Mouse (Mus musculus) kidney, postnatal 0 days (tissue): ENCODE results near the gene Atcay. TPM values are rescaled to one million over a fixed set of nuclear protein-coding genes. Genes with fewer than 3 reads are reported as not detected.
"Not testable (repeated sequence)": the region's sequence is repeated elsewhere in the genome, so short reads cannot be mapped to it uniquely, and the experiment has no call there.

Experiments used
- ATAC-seq: fragments of 200-750 bp; cut with Nextera tagmentation; replicated peaks from 2 replicates; pipeline ENCODE4 v1.8.0; 2017; ENCODE audit warnings: low read depth, moderate number of reproducible peaks, moderate TSS enrichment, moderate library complexity; ENCODE audit not compliant: low FRiP score
- DNase-seq: peaks from one replicate; pipeline ENCODE4 v3.0.0-alpha.2; 2016; ENCODE audit warnings: low spot score
- H3K27ac ChIP-seq: fragments of 300-500 bp; sonication (generic); 2 replicates; pipeline ENCODE4 v1.5.1; 2014; ENCODE audit warnings: mild to moderate bottlenecking
- H3K27me3 ChIP-seq: fragments of 300-500 bp; sonication (generic); 2 replicates; pipeline ENCODE4 v1.6.1; 2014; ENCODE audit warnings: low read length, mixed read lengths; ENCODE audit not compliant: insufficient read depth
- H3K36me3 ChIP-seq: fragments of 300-500 bp; sonication (generic); 2 replicates; pipeline ENCODE4 v1.6.1; 2014; ENCODE audit warnings: low read length, mixed read lengths; ENCODE audit not compliant: insufficient read depth
- H3K4me1 ChIP-seq: fragments of 300-500 bp; sonication (generic); replicated peaks from 2 replicates; pipeline ENCODE4 v1.6.1; 2014; ENCODE audit warnings: antibody characterized with exemption, low read length, mixed read lengths; ENCODE audit not compliant: insufficient read depth
- H3K4me2 ChIP-seq: fragments of 300-500 bp; sonication (generic); 2 replicates; pipeline ENCODE4 v1.6.1; 2014; ENCODE audit warnings: mild to moderate bottlenecking, low read length, moderate library complexity, mixed read lengths
- H3K4me3 ChIP-seq: fragments of 300-500 bp; sonication (generic); replicated peaks from 2 replicates; pipeline ENCODE4 v1.5.1; 2014; ENCODE audit warnings: low read depth, low read length
- H3K9ac ChIP-seq: fragments of 300-500 bp; sonication (generic); 2 replicates; pipeline ENCODE4 v1.6.1; 2014; ENCODE audit warnings: low read depth, low read length
- H3K9me3 ChIP-seq: fragments of 300-500 bp; sonication (generic); replicated peaks from 2 replicates; pipeline ENCODE4 v1.6.1; 2016; ENCODE audit warnings: low read length, inconsistent platforms, mixed read lengths
- CTCF ChIP-seq: IDR thresholded peaks from 2 replicates; pipeline ENCODE4 v1.5.1; 2016; ENCODE audit warnings: antibody characterized with exemption, low read depth, mild to moderate bottlenecking, moderate library complexity
- WGBS: fragments of 180-500 bp; shearing (Covaris S2); extraction: QIAGEN DNeasy Blood & Tissue Kit; methylation state at CpG from one replicate; pipeline ENCODE4 v1.1.7; 2014; 5-methylcytosine and 5-hydroxymethylcytosine counted together
- polyA plus RNA-seq: library from polyadenylated mRNA; unstranded; fragments of >200 nt; fragmentation: Nextera tagmentation; extraction: Ambion mirVana; gene quantifications from 2 replicates; pipeline ENCODE4 v1.2.1, GENCODE M21; 2015

Gene Atcay
- polyA plus RNA-seq, 1 experiment from 2014 or later = 0.32 TPM

- ATAC-seq (peak; percentile 18; the same call in 1 of the 2 replicates), DNase-seq (peak; percentile 90)
- H3K36me3 ChIP-seq = peaks cover 20% of the 10 kb centered on the region
- no peaks in the 10 kb centered on the region for H3K27me3 ChIP-seq
- peaks cover 8% of the 10 kb centered on the region; the same call in 1 of the 2 replicates for H3K4me1 ChIP-seq
- peak overlapping the region; percentile 63 for H3K4me2 ChIP-seq
- no peaks in the 10 kb centered on the region for H3K9me3 ChIP-seq
- H3K4me3 ChIP-seq = peak overlapping the region; percentile 21
- peak overlapping the region; percentile 85; the same call in 1 of the 2 replicates for H3K27ac ChIP-seq
- 4% methylated on average over 29 of the region's 29 CpGs for WGBS
- 0 out of 2 replicates have a peak overlapping the region, but pooled peaks have one; percentile 20 for H3K9ac ChIP-seq
- peak; percentile 89 for TF ChIP-seq CTCF
These were observed 55.9 kb downstream of the Atcay start for GRCm38 (mm10) chr10:81174617-81175344.

GRCm38 (mm10) chr10:81173132-81173531 is 57.5 kb downstream of the Atcay start:
- Histone ChIP-seq H3K27ac (peak overlapping the region; percentile 47; the same call in 1 of the 2 replicates), H3K9me3 (no peaks in the 10 kb centered on the region), H3K4me3 (no peak overlapping the region), H3K4me1 (peaks cover 6% of the 10 kb centered on the region; the same call in 1 of the 2 replicates), H3K36me3 (0 out of 2 replicates have a peak, but pooled peaks cover 4% of the 10 kb centered on the region), H3K9ac (peak overlapping the region; percentile 3; the same call in 1 of the 2 replicates), H3K4me2 (peak overlapping the region; percentile 5; the same call in 1 of the 2 replicates), H3K27me3 (no peaks in the 10 kb centered on the region)
- peak; percentile 90 for TF ChIP-seq CTCF
- peak; percentile 92 for DNase-seq
- ATAC-seq = 0 out of 2 replicates have a peak, but pooled peaks have one; percentile 1
- 7% methylated on average over 21 of the region's 21 CpGs for WGBS

- H3K9ac ChIP-seq = 0 out of 2 replicates have a peak overlapping the region, but pooled peaks have one; percentile 23
- H3K27ac ChIP-seq = peak overlapping the region; percentile 81
- not testable (repeated sequence) for H3K4me3 ChIP-seq, H3K4me1 ChIP-seq, H3K27me3 ChIP-seq, H3K36me3 ChIP-seq, H3K9me3 ChIP-seq
- peak; percentile 60 for DNase-seq
- peak; percentile 58 for ATAC-seq
- peak overlapping the region; percentile 34; the same call in 1 of the 2 replicates for H3K4me2 ChIP-seq
- WGBS = 24% methylated on average over 9 of the region's 14 CpGs
These were observed 61.2 kb downstream of the Atcay start for GRCm38 (mm10) chr10:81169411-81169900.

GRCm38 (mm10) chr10:81168521-81169244 is 62.0 kb downstream of the Atcay start:
- H3K9me3 ChIP-seq = no peaks in the 10 kb centered on the region
- H3K4me3 ChIP-seq = peak overlapping the region; percentile 37
- peak; percentile 94 for DNase-seq
- peak; percentile 48 for ATAC-seq
- H3K4me1 ChIP-seq = peaks cover 8% of the 10 kb centered on the region
- H3K9ac ChIP-seq = peak overlapping the region; percentile 54
- no peak for TF ChIP-seq CTCF
- WGBS = 2% methylated on average over 29 of the region's 29 CpGs
- 0 out of 2 replicates have a peak, but pooled peaks cover 4% of the 10 kb centered on the region for H3K36me3 ChIP-seq
- H3K27me3 ChIP-seq = no peaks in the 10 kb centered on the region
- H3K4me2 ChIP-seq = peak overlapping the region; percentile 65
- H3K27ac ChIP-seq = peak overlapping the region; percentile 88

- Histone ChIP-seq H3K4me1 (peaks cover 8% of the 10 kb centered on the region), H3K9ac (0 out of 2 replicates have a peak overlapping the region, but pooled peaks have one; percentile 54), H3K27ac (peak overlapping the region; percentile 88), H3K36me3 (0 out of 2 replicates have a peak, but pooled peaks cover 4% of the 10 kb centered on the region), H3K27me3 (no peaks in the 10 kb centered on the region), H3K9me3 (no peaks in the 10 kb centered on the region), H3K4me2 (peak overlapping the region; percentile 65), H3K4me3 (peak overlapping the region; percentile 37)
- DNase-seq (no peak), ATAC-seq (peak; percentile 41)
- WGBS = 4% methylated on average over 5 of the region's 5 CpGs
- no peak for TF ChIP-seq CTCF
These were observed 62.6 kb downstream of the Atcay start for GRCm38 (mm10) chr10:81168087-81168431.
